8 mouse cellular contexts compared by ENCODE assay signal in genomic region chr5:37816907-37817657, GRCm38 (mm10). TPM values are rescaled to one million over a fixed set of nuclear protein-coding genes. Genes with fewer than 3 reads are reported as not detected.
DNase-seq lines count a peak whose midpoint lies in the region; ATAC-seq and TF ChIP-seq lines count a peak whose summit lies in the region.

No protein-coding gene starts in this region.

- peak overlapping the region; percentile 5; the same call in 1 of the 2 replicates for H3K4me2 ChIP-seq in forebrain, postnatal 0 days (ENCODE audit: low read depth)
- peak overlapping the region; percentile 26 for H3K4me2 ChIP-seq in hindbrain, embryonic 12.5 days (replicated peaks)

- H3K9ac ChIP-seq in forebrain, postnatal 0 days, result no peak overlapping the region
- no peak overlapping the region for H3K9ac ChIP-seq in hindbrain, embryonic 12.5 days

- H3K27me3 ChIP-seq in cerebellum, adult 2 months (ENCODE audit: control insufficient read depth, insufficient read depth, low read length), result peaks cover 10% of the 10 kb centered on the region; the same call in 1 of the 2 replicates
- H3K27me3 ChIP-seq in forebrain, postnatal 0 days (ENCODE audit: insufficient read depth, low read length), result peaks cover 80% of the 10 kb centered on the region
- peaks cover 84% of the 10 kb centered on the region for H3K27me3 ChIP-seq in hindbrain, embryonic 12.5 days

- H3K36me3 ChIP-seq in forebrain, postnatal 0 days (ENCODE audit: insufficient read depth), result no peaks in the 10 kb centered on the region
- no peaks in the 10 kb centered on the region for H3K36me3 ChIP-seq in hindbrain, embryonic 12.5 days

- no peak overlapping the region for H3K27ac ChIP-seq in cerebellum, adult 2 months (ENCODE audit: insufficient read depth, low read length)
- no peak overlapping the region for H3K27ac ChIP-seq in forebrain, postnatal 0 days (ENCODE audit: low read depth, low read length)
- H3K27ac ChIP-seq in hindbrain, embryonic 12.5 days, result no peak overlapping the region

- DNase-seq in cerebellum, adult 2 months, result no peak
- DNase-seq in cerebellum, adult 11 months, result no peak
- peak; percentile 59 for DNase-seq in ZHBTc4 (ENCODE audit: low read depth, low spot score)
- peak; percentile 31 for DNase-seq in forebrain, postnatal 0 days
- peak; percentile 54 for DNase-seq in lung, postnatal 10 days
- DNase-seq in frontal cortex, postnatal 36 days (ENCODE audit: low spot score in 2 of 2), result no peak
- DNase-seq in frontal cortex, postnatal 25 days (ENCODE audit: low spot score in 2 of 2), result no peak

- no peak for TF ChIP-seq POLR2A in cerebellum, adult 2 months (IDR thresholded peaks at IDR 0.05; ENCODE audit: borderline replicate concordance, insufficient read depth, low read length)

- H3K4me3 ChIP-seq in cerebellum, adult 2 months (replicated peaks; ENCODE audit: insufficient read depth, low read depth, low read length), result no peak overlapping the region
- no peak overlapping the region for H3K4me3 ChIP-seq in forebrain, postnatal 0 days (ENCODE audit: low read depth, low read length)
- peak overlapping the region; percentile 13; the same call in 1 of the 2 replicates for H3K4me3 ChIP-seq in hindbrain, embryonic 12.5 days

- 2% methylated on average over 45 of the region's 46 CpGs for WGBS in cerebellum, adult 2 months
- 1% methylated on average over 45 of the region's 46 CpGs for WGBS in forebrain, postnatal 0 days
- WGBS in hindbrain, embryonic 12.5 days, result under 1% methylated on average over 46 of the region's 46 CpGs

- TF ChIP-seq CTCF in cerebellum, adult 2 months (IDR thresholded peaks at IDR 0.05; ENCODE audit: borderline replicate concordance, insufficient read depth, low read depth, low read length), result peak; percentile 33; the same call in 1 of the 2 replicates
- TF ChIP-seq CTCF in forebrain, postnatal 0 days (IDR thresholded peaks at IDR 0.05; ENCODE audit: low read depth), result peak; percentile 64

- H3K4me1 ChIP-seq in cerebellum, adult 2 months (ENCODE audit: control insufficient read depth, insufficient read depth, low read length), result no peaks in the 10 kb centered on the region; the same call in 1 of the 2 replicates
- H3K4me1 ChIP-seq in forebrain, postnatal 0 days (ENCODE audit: insufficient read depth), result no peaks in the 10 kb centered on the region
- H3K4me1 ChIP-seq in hindbrain, embryonic 12.5 days, result peaks cover 21% of the 10 kb centered on the region

- no peaks in the 10 kb centered on the region for H3K9me3 ChIP-seq in forebrain, postnatal 0 days (ENCODE audit: low read length)
- no peaks in the 10 kb centered on the region for H3K9me3 ChIP-seq in hindbrain, embryonic 12.5 days (replicated peaks)

- peak; percentile 50; the same call in 1 of the 2 replicates for ATAC-seq in forebrain, postnatal 0 days
- peak; percentile 60; the same call in 1 of the 2 replicates for ATAC-seq in hindbrain, embryonic 12.5 days (ENCODE audit: low FRiP score)

RNA-seq across cellular contexts. Expression of gene Msx1, which starts 7.3 kb away (rescaled TPM):
- polyA plus RNA-seq in cerebellum, adult 2 months (2012; rRNA removed), result 3.4 and 7.1 TPM in 2 replicates
- total RNA-seq in forebrain, postnatal 0 days (2014; rRNA removed), result 7.0 and 7.4 TPM in 2 replicates
- 16.5 and 17.2 TPM in 2 replicates for polyA plus RNA-seq in forebrain, postnatal 0 days (2015; fragmentation: Nextera tagmentation; extraction: Ambion mirVana)
- polyA plus RNA-seq in hindbrain, embryonic 12.5 days (2016; fragmentation: Nextera tagmentation; extraction: Ambion mirVana), result 95.6 and 118 TPM in 2 replicates

Comparison
In these comparisons a context has a peak if more than half of its experiments do, and no peak if none do; other contexts are left out.
1. DNase-seq: peak in ZHBTc4 (single experiment), forebrain, postnatal 0 days (single experiment) and lung, postnatal 10 days (single experiment); none in cerebellum, adult 2 months (0 of 2), cerebellum, adult 11 months (single experiment), frontal cortex, postnatal 36 days (0 of 2) and frontal cortex, postnatal 25 days (0 of 2).